8 mouse cellular contexts compared by ENCODE assay signal in genomic region chr5:36831272-36831671, GRCm38 (mm10). TPM values are rescaled to one million over a fixed set of nuclear protein-coding genes. Genes with fewer than 3 reads are reported as not detected.
A peak's percentile ranks its signal among the peaks of the same experiment; 100 is the strongest.
DNase-seq lines count a peak whose midpoint lies in the region; ATAC-seq lines count a peak whose summit lies in the region.

No protein-coding gene starts in this region.

- no peak for ATAC-seq in forebrain, embryonic 16.5 days

- no peaks in the 10 kb centered on the region for H3K27me3 ChIP-seq in forebrain, embryonic 10.5 days (ENCODE audit: poor library complexity, severe bottlenecking)
- H3K27me3 ChIP-seq in forebrain, embryonic 16.5 days (replicated peaks; ENCODE audit: control insufficient read depth, insufficient read depth, low read length): no peaks in the 10 kb centered on the region

- no peaks in the 10 kb centered on the region for H3K9me3 ChIP-seq in forebrain, embryonic 10.5 days
- no peaks in the 10 kb centered on the region for H3K9me3 ChIP-seq in forebrain, embryonic 16.5 days (ENCODE audit: control insufficient read depth, low read length)

- no peak for DNase-seq in forebrain, embryonic 10.5 days (ENCODE audit: extremely low spot score, low spot score)
- peak; percentile 57 to 66 for DNase-seq in right cerebral cortex, adult 2 months (ENCODE audit: low spot score in 2 of 2)
- DNase-seq in right cerebral cortex, postnatal 14 days: no peak
- peak; percentile 54 to 80 for DNase-seq in left cerebral cortex, postnatal 25 days (ENCODE audit: low spot score in 2 of 2)
- DNase-seq in urinary bladder, postnatal 10 days (ENCODE audit: low spot score): no peak
- no peak for DNase-seq in T-cell, adult 2 months (ENCODE audit: low spot score)
- no peak for DNase-seq in thymus, postnatal 4 days

- no peak overlapping the region for H3K27ac ChIP-seq in forebrain, embryonic 10.5 days
- H3K27ac ChIP-seq in forebrain, embryonic 16.5 days (ENCODE audit: low read length): no peak overlapping the region

- peak overlapping the region; percentile 72; the same call in 1 of the 2 replicates for H3K4me3 ChIP-seq in forebrain, embryonic 10.5 days
- H3K4me3 ChIP-seq in forebrain, embryonic 16.5 days (replicated peaks; ENCODE audit: low read length): no peak overlapping the region

- intact Hi-C loops in left cerebral cortex, postnatal 25 days (cut with DNase I): no loop called here

- H3K36me3 ChIP-seq in forebrain, embryonic 10.5 days (replicated peaks): peaks cover 13% of the 10 kb centered on the region; the same call in 1 of the 2 replicates
- H3K36me3 ChIP-seq in forebrain, embryonic 16.5 days (ENCODE audit: control insufficient read depth, insufficient read depth): no peaks in the 10 kb centered on the region

- no peak overlapping the region for H3K9ac ChIP-seq in forebrain, embryonic 16.5 days (replicated peaks; ENCODE audit: low read depth, low read length)

- no peak overlapping the region for H3K4me2 ChIP-seq in forebrain, embryonic 16.5 days (ENCODE audit: low read length)

- 68% methylated on average over 7 of the region's 7 CpGs for WGBS in forebrain, embryonic 10.5 days
- 69% methylated on average over 7 of the region's 7 CpGs for WGBS in forebrain, embryonic 16.5 days

- peaks cover 17% of the 10 kb centered on the region for H3K4me1 ChIP-seq in forebrain, embryonic 10.5 days
- peaks cover 10% of the 10 kb centered on the region for H3K4me1 ChIP-seq in forebrain, embryonic 16.5 days (replicated peaks; ENCODE audit: control insufficient read depth, insufficient read depth, low read length)

RNA-seq across cellular contexts. Expression of gene Man2b2, which starts 0.8 kb away (rescaled TPM):
- 12.3 and 13.0 TPM in 2 replicates for polyA plus RNA-seq in forebrain, embryonic 10.5 days (2016; fragmentation: Nextera tagmentation; extraction: Ambion mirVana)
- polyA plus RNA-seq in forebrain, embryonic 16.5 days (2015; fragmentation: Nextera tagmentation; extraction: Ambion mirVana): 7.2 and 7.3 TPM in 2 replicates
- 10 to 100 TPM; 26.4 to 28.5 TPM for total RNA-seq in left cerebral cortex, postnatal 25 days (2021)

RNA-seq across cellular contexts. Expression of gene Mrfap1, which starts 34.7 kb away (rescaled TPM):
- 435 and 463 TPM in 2 replicates for polyA plus RNA-seq in forebrain, embryonic 10.5 days (2016; fragmentation: Nextera tagmentation; extraction: Ambion mirVana)
- polyA plus RNA-seq in forebrain, embryonic 16.5 days (2015; fragmentation: Nextera tagmentation; extraction: Ambion mirVana): 284 and 308 TPM in 2 replicates
- total RNA-seq in left cerebral cortex, postnatal 25 days (2021): 100 to 1,000 TPM; 437 to 460 TPM

RNA-seq across cellular contexts. Expression of gene Ppp2r2c, which starts 37.0 kb away (rescaled TPM):
- 0.68 and 0.78 TPM in 2 replicates for polyA plus RNA-seq in forebrain, embryonic 10.5 days (2016; fragmentation: Nextera tagmentation; extraction: Ambion mirVana)
- 34.2 and 38.3 TPM in 2 replicates for polyA plus RNA-seq in forebrain, embryonic 16.5 days (2015; fragmentation: Nextera tagmentation; extraction: Ambion mirVana)
- 100 to 1,000 TPM; 500 to 508 TPM for total RNA-seq in left cerebral cortex, postnatal 25 days (2021)

Comparison
In these comparisons a context has a peak if more than half of its experiments do, and no peak if none do; other contexts are left out.
1. DNase-seq: peak in right cerebral cortex, adult 2 months (2 of 2) and left cerebral cortex, postnatal 25 days (2 of 2); none in forebrain, embryonic 10.5 days (single experiment), right cerebral cortex, postnatal 14 days (single experiment), urinary bladder, postnatal 10 days (single experiment), T-cell, adult 2 months (single experiment) and thymus, postnatal 4 days (single experiment).
2. RNA of gene Ppp2r2c, which starts 37.0 kb away (polyA plus RNA-seq): 34.2 to 38.3 TPM in forebrain, embryonic 16.5 days; 0.68 to 0.78 TPM in forebrain, embryonic 10.5 days; every median in the first group is over 10 times any median in the second.